Mouse (Mus musculus) brain, embryonic 14.5 days (tissue): ENCODE measurements around the gene Vwa1. TPM values are rescaled to one million over a fixed set of nuclear protein-coding genes. Genes with fewer than 3 reads are reported as not detected.
A peak's percentile ranks its signal among the peaks of the same experiment; 100 is the strongest.

ENCODE experiments used
- DNase-seq: peaks from one replicate; pipeline ENCODE4 v3.0.0-alpha.2; 2011; ENCODE audit warnings: low read depth
- CTCF ChIP-seq: fragments of 200-500 bp; IDR thresholded peaks from 2 replicates; pipeline ENCODE4 v1.5.1; 2012; ENCODE audit warnings: inconsistent platforms, mild to moderate bottlenecking, moderate library complexity, borderline replicate concordance; ENCODE audit not compliant: insufficient read depth, insufficient read length; ENCODE audit errors: extremely low read depth
- POLR2A ChIP-seq: fragments of 200-500 bp; IDR thresholded peaks from 2 replicates; pipeline ENCODE4 v1.6.1; 2012; ENCODE audit warnings: mild to moderate bottlenecking, inconsistent platforms, borderline replicate concordance; ENCODE audit not compliant: poor library complexity, insufficient read depth, insufficient read length, severe bottlenecking; ENCODE audit errors: extremely low read depth
- polyA plus RNA-seq: library from polyadenylated mRNA; depleted of rRNA; stranded (reverse); fragments of >200 nt; gene quantifications from 2 replicates; pipeline ENCODE4 v1.2.3, GENCODE M21; 2012

Gene Vwa1
- polyA plus RNA-seq, 1 experiment: 25.3 TPM

- peak; percentile 23 for DNase-seq
These were observed 658 bp upstream of the Vwa1 start for GRCm38 (mm10) chr4:155774971-155775740.

DNA sequence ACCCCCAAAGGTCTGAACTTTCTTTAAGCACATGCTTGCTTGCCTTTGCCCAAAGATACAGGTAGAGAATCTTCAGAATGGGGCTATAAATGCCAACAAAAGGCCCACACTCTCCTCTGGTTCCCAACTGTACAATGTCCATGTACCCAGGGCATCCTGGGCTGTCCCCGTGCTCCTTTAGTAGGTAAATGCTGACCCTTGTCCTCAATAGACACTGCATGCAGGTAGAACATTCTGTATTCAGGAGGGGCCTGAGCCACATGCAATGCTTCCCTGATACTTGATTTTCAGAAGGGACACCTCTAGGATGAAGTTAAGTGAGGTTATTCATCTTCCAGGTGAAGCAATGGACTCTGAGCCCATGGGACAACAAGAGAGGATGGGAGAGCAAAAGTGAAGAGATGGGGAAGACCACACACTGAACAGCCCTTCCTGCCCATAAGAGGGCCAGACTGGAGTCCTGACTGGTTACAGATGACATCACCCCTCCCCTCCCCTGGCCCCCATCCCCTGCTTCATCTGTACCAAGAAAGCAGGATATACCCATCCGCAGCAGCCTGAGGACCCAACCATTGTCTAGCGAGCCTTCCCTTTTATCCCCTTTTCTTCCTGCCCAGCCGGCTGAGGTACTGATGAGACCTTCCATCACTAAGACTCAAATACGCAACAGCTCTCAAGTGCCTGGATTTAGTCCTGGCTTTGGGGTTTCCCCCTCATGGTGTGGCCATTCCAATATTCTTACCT lies 991 bp downstream of the Vwa1 start:
- DNase-seq: no peak
- no peak for TF ChIP-seq POLR2A
- TF ChIP-seq CTCF: no peak

More at GRCm38 (mm10) chr4:155774971-155775740, 658 bp upstream of the Vwa1 start:
- TF ChIP-seq CTCF (no peak), POLR2A (no peak)

DNA sequence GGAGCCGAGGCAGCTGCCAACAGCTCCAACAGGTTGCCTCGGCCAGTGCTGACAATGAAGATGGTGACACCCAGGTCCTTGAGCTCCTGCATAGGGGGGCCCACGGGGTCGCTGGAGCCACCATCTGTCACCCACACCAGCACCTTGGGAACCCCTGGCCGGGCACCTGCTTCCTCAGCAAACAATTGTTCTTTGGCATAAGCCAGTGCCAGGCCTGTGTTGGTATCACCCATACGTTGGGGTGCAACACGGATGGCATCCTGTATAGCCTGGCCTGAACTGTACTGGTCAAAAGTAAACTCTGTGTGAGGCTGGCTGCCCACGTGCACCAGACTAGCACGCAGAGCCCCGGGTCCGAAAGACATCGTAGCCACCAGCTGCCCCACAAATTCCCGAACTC lies 1.7 kb downstream of the Vwa1 start:
- no peak for DNase-seq
- TF ChIP-seq POLR2A (no peak), CTCF (no peak)

DNA sequence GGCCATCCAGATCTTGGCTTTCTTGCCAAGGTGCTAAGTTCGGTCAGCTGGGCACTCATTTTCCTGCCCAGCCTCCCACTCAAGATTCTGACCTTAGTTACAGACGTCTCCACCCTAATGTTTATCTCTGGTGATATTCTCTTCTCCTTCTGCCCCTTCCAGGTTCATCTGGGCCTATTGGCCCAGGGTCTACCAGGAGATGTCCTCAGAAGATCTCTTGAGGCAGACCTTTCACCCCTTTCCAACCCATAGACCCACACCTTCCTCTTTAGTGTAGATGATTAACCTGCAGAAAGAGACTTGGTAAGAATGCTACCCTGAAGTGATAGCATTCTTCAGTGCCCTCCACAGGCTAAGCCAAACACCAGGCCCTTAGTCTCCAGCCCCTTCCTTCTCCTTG lies 2.8 kb downstream of the Vwa1 start:
- no peak for DNase-seq
- no peak for TF ChIP-seq POLR2A
- TF ChIP-seq CTCF: no peak

DNA sequence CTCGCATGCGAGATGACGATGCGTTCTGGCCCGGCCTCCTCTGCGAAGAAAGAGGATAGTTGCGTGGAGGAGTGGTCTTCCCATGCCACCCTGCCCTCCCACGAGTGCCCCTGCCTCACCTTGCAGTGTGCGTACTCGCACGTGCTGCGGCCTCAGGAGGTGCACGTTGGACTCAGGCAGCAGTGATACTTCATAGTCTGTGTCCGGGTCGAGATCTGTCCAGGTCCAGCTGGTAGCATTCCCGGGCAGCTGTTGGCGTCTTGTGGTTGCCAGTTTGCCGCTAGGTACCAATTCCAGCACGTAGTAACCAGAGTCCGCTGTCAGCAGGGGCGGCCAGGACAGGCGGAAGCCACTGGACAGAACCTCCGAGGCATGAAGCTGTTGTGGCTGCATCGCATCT lies 3.9 kb downstream of the Vwa1 start:
- no peak for DNase-seq
- TF ChIP-seq POLR2A (no peak), CTCF (no peak)

DNA sequence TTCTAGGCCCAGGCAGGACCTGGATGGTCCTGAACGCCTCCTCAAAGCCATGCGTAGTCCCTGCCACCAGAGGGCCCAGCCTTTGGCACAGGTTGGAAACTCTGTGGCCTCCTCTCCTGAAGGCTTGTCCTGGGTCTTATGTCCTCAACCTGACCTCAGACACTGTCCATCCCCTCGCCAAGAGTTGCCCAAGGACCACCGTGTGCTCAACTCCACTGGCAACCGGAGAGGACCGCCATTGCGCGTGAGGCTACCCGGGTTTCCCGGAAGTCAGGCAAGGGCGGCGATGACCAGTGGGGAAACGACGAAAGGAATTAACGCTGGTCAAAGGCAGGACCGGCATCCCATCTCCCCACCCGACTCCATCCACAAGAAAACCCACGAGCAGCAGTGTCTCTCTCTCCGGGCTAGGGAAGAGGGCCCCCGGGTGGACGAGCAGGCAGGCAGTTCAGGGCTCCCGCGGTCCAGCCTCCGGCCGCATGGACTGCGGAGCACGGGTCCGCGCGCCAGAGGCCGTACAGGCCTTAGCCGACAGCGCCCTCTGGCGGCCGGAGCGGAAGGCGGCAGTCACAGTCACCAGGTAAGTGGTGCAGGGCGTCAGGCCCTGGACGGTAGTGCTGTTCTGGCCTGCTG lies 4.5 kb downstream of the Vwa1 start:
- TF ChIP-seq POLR2A (peak; percentile 82), CTCF (peak; percentile 99)

GRCm38 (mm10) chr4:155769496-155769879 lies 5.0 kb downstream of the Vwa1 start:
- DNase-seq: no peak
- TF ChIP-seq CTCF (no peak), POLR2A (no peak)

More for the DNA sequence above, 4.5 kb downstream of the Vwa1 start:
- DNase-seq: peak; percentile 88

GRCm38 (mm10) chr4:155762357-155762756 lies 12.1 kb downstream of the Vwa1 start:
- TF ChIP-seq CTCF (no peak), POLR2A (no peak)
- DNase-seq: no peak

DNA sequence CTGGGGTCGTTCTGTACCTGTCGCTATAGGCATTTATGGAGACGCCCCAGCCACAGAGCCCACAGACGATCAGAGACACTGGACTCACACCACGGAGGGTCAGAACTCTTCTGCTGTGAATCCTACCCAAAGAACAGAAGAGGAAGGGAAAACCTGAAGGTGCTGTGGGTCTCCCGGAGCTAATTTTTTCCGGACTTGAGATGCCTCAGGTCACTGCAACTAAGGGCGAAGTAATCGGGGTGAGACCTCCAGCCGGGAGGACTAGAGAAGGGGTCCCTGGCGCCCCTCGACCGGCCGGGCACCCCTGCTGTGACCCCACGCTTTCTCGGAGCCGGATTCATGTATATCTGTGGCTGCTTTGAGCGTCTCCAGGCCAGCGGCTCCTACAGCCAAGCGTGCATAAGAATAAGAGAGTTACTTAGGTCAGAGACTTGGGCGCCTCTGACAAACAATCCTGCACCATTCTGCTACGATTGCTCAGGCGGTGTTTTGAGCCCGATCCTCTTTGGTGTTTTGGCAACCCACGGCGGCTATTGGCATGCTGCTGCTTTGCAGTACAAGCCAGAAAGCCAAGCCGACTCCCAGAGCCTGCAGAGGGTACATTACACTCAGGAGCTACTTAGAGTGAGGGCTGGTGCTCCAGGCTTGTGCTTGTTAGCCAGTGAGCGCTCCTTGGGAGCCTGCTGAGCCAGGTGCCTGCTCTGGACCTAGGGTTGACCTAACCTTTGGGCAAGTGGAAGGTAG lies 13.0 kb downstream of the Vwa1 start:
- TF ChIP-seq POLR2A (no peak), CTCF (no peak)
- no peak for DNase-seq

DNA sequence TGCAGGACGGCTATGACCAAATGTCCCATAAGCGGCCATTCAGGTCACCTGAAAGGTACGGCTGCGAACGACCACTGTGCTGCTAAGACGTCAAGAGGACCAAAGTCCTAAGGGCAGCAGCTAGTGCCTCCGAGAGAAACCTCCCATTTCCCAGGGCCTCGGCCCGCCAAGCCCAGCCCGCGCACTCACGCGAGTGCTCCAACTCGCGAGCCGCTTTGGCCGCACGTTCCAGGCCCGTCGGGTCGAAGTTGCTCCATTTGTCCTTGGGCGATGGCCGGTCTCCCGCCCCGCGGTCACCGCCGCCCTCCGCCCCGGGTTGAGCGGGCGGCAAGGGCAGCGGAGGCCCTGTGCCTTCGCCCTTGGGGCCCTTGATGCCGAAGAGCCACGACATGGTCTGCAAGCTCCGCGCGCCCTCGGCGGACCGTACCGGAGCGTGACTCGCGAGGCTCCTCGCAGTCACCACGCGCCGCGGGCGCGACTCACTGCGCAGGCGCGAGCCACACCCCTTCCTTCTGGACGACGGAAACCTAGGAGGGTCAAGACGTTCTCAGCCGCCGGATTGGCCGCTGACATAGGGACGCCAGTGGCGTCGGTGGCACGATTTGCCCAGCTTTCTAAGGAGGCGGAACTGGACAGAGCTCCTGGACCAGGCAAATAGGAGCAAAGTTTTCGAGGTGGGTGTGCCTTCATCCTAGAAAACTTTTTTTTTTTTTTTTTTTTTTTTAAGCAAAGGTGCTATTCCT lies 13.7 kb downstream of the Vwa1 start, which contains the start of gene Atad3a:
Gene Atad3a, minus strand, starts transcription at position 481 of the 743 bp plus-strand sequence.
- TF ChIP-seq POLR2A (peak; percentile 81), CTCF (no peak)
- DNase-seq: peak; percentile 98
